Mouse (Mus musculus) ES-E14 (cell line): ENCODE measurements at regions not wholly inside any gene's neighbourhood (a gene's known extent, or its start where the extent isn't known, plus 50 kb on each side); places are given as distances from the start of the nearest gene placed in this dataset.

Source experiments
- DNase-seq: peaks from one replicate; pipeline ENCODE4 v3.0.0-alpha.2; 2013; ENCODE audit warnings: low read depth, low spot score
- H3K27ac ChIP-seq: 2 replicates; pipeline ENCODE4 v1.5.1; 2012; ENCODE audit warnings: low read depth, mild to moderate bottlenecking, low read length, moderate library complexity, mixed read lengths; ENCODE audit not compliant: poor library complexity, insufficient read depth, severe bottlenecking
- H3K36me3 ChIP-seq: 2 replicates; pipeline ENCODE4 v1.6.1; 2012; ENCODE audit warnings: mild to moderate bottlenecking, low read length, moderate library complexity, mixed read lengths; ENCODE audit not compliant: control insufficient read depth, poor library complexity, insufficient read depth, severe bottlenecking
- H3K4me1 ChIP-seq, 2 experiments: fragments of 150-350 bp in 1 of 2; sonication (generic) in 1 of 2; 2 replicates each; pipeline ENCODE4 v1.6.1; 2012; ENCODE audit warnings: low read length in 2 of 2, mild to moderate bottlenecking in 1 of 2, mixed read lengths in 1 of 2; ENCODE audit not compliant: control insufficient read depth in 2 of 2, insufficient read depth in 2 of 2, poor library complexity in 1 of 2
- H3K4me3 ChIP-seq, 2 experiments: fragments of 150-350 bp in 1 of 2; sonication (generic) in 1 of 2; 2 replicates each; pipeline ENCODE4 v1.5.1; 2012; ENCODE audit warnings: low read length in 2 of 2, low read depth in 1 of 2, mild to moderate bottlenecking in 1 of 2, mixed read lengths in 1 of 2; ENCODE audit not compliant: insufficient read depth in 1 of 2, poor library complexity in 1 of 2, severe bottlenecking in 1 of 2
- H3K9ac ChIP-seq: 2 replicates; pipeline ENCODE4 v1.6.1; 2012; ENCODE audit warnings: low read depth, mild to moderate bottlenecking, low read length, mixed read lengths; ENCODE audit not compliant: poor library complexity, insufficient read depth, severe bottlenecking
- H3K9me3 ChIP-seq: fragments of 150-350 bp; sonication (generic); 2 replicates; pipeline ENCODE4 v1.6.1; 2012; ENCODE audit warnings: low read depth, mild to moderate bottlenecking, low read length; ENCODE audit not compliant: control insufficient read depth, insufficient read depth
- CHD2 ChIP-seq: IDR thresholded peaks from 2 replicates; pipeline ENCODE4 v1.6.1; 2014; ENCODE audit warnings: mild to moderate bottlenecking, low read depth, low read length, inconsistent platforms
- HCFC1 ChIP-seq: IDR thresholded peaks from 2 replicates; pipeline ENCODE4 v1.6.1; 2012; ENCODE audit warnings: low read length, inconsistent platforms, borderline replicate concordance; ENCODE audit not compliant: insufficient read depth
- MAFK ChIP-seq: IDR thresholded peaks from 2 replicates; pipeline ENCODE4 v1.6.1; 2014; ENCODE audit warnings: mild to moderate bottlenecking, low read depth, low read length, inconsistent platforms; ENCODE audit not compliant: insufficient read depth
- ZC3H11A ChIP-seq: IDR thresholded peaks from 2 replicates; pipeline ENCODE4 v1.6.1; 2012; ENCODE audit warnings: low read depth, mild to moderate bottlenecking, inconsistent platforms, low read length, borderline replicate concordance
- ZNF384 ChIP-seq: IDR thresholded peaks from 2 replicates; pipeline ENCODE4 v1.6.1; 2012; ENCODE audit warnings: low read depth, low read length, inconsistent platforms
- in situ Hi-C, 2 experiments: fragments of 600-800 bp; cut with MboI; formaldehyde crosslinking; loops; one replicate each; pipeline ENCODE4 v1.15.1; 2025; ENCODE audit warnings: low sequenced_read_pairs in 2 of 2, inconsistent platforms in 1 of 2; ENCODE audit not compliant: unreplicated experiment in 2 of 2

- TF ChIP-seq CHD2 = no peak
- TF ChIP-seq MAFK = no peak
- TF ChIP-seq HCFC1 = no peak
- no peak for TF ChIP-seq ZNF384
- TF ChIP-seq ZC3H11A = no peak
- Histone ChIP-seq H3K36me3 (no peaks in the 10 kb centered on the region), H3K4me3 (no peak overlapping the region), H3K27ac (no peak overlapping the region), H3K9me3 (no peaks in the 10 kb centered on the region), H3K9ac (no peak overlapping the region), H3K4me1 (no peaks in the 10 kb centered on the region)
- DNase-seq = no peak
- in situ Hi-C loops = no loop called here
These were observed 60.1 kb upstream of the Agap1 start for GRCm38 (mm10) chr1:89394471-89394870.

GRCm38 (mm10) chr1:89400734-89401202 is 53.8 kb upstream of the Agap1 start:
- H3K4me3 ChIP-seq = no peak overlapping the region
- no peaks in the 10 kb centered on the region for H3K4me1 ChIP-seq
- H3K36me3 ChIP-seq = no peaks in the 10 kb centered on the region
- in situ Hi-C loops = no loop called here
- no peak overlapping the region for H3K27ac ChIP-seq
- H3K9ac ChIP-seq = no peak overlapping the region
- no peak for DNase-seq
- no peaks in the 10 kb centered on the region for H3K9me3 ChIP-seq
- TF ChIP-seq ZC3H11A = no peak
- TF ChIP-seq HCFC1 = no peak
- TF ChIP-seq ZNF384 = no peak
- no peak for TF ChIP-seq CHD2
- TF ChIP-seq MAFK = no peak

GRCm38 (mm10) chr1:89402513-89403210 is 51.9 kb upstream of the Agap1 start:
- no peak overlapping the region for H3K9ac ChIP-seq
- no peak overlapping the region for H3K27ac ChIP-seq
- no peak for DNase-seq
- in situ Hi-C loops = no loop called here
- H3K4me1 ChIP-seq = no peaks in the 10 kb centered on the region
- H3K4me3 ChIP-seq = no peak overlapping the region
- TF ChIP-seq MAFK = no peak
- no peak for TF ChIP-seq ZNF384
- TF ChIP-seq HCFC1 = no peak
- no peak for TF ChIP-seq CHD2
- no peak for TF ChIP-seq ZC3H11A
- H3K9me3 ChIP-seq = no peaks in the 10 kb centered on the region
- no peaks in the 10 kb centered on the region for H3K36me3 ChIP-seq

- Histone ChIP-seq H3K27ac (no peak overlapping the region), H3K9me3 (no peaks in the 10 kb centered on the region), H3K9ac (no peak overlapping the region), H3K4me1 (no peaks in the 10 kb centered on the region), H3K36me3 (no peaks in the 10 kb centered on the region), H3K4me3 (no peak overlapping the region)
- TF ChIP-seq ZC3H11A (no peak), ZNF384 (no peak), CHD2 (no peak), HCFC1 (no peak), MAFK (no peak)
- DNase-seq = no peak
- in situ Hi-C loops = no loop called here
These were observed 51.0 kb upstream of the Agap1 start for GRCm38 (mm10) chr1:89403551-89404050.
